Mouse (Mus musculus) forebrain, embryonic 11.5 days (tissue): ENCODE results near the gene Dph5. TPM values are rescaled to one million over a fixed set of nuclear protein-coding genes. Genes with fewer than 3 reads are reported as not detected.

Source experiments
- ATAC-seq: fragments of 200-750 bp; cut with Nextera tagmentation; replicated peaks from 2 replicates; pipeline ENCODE4 v1.8.0; 2017; ENCODE audit warnings: moderate TSS enrichment; ENCODE audit not compliant: low FRiP score
- DNase-seq: peaks from one replicate; pipeline ENCODE4 v3.0.0-alpha.2; 2017; ENCODE audit warnings: low spot score
- H3K27ac ChIP-seq: fragments of 300-500 bp; sonication (generic); 2 replicates; pipeline ENCODE4 v1.5.1; 2014; ENCODE audit warnings: low read depth, low read length
- H3K27me3 ChIP-seq: fragments of 300-500 bp; sonication (generic); 2 replicates; pipeline ENCODE4 v1.6.1; 2014; ENCODE audit warnings: mild to moderate bottlenecking, low read length, mixed read lengths; ENCODE audit not compliant: control insufficient read depth, insufficient read depth
- H3K36me3 ChIP-seq: fragments of 300-500 bp; sonication (generic); 2 replicates; pipeline ENCODE4 v1.6.1; 2014; ENCODE audit warnings: mild to moderate bottlenecking, low read length, moderate library complexity, mixed read lengths; ENCODE audit not compliant: control insufficient read depth, insufficient read depth
- H3K4me1 ChIP-seq: fragments of 300-500 bp; sonication (generic); replicated peaks from 2 replicates; pipeline ENCODE4 v1.6.1; 2014; ENCODE audit warnings: low read length, mixed read lengths; ENCODE audit not compliant: control insufficient read depth, insufficient read depth
- H3K4me2 ChIP-seq: fragments of 300-500 bp; sonication (generic); 2 replicates; pipeline ENCODE4 v1.6.1; 2014; ENCODE audit warnings: low read depth, mild to moderate bottlenecking, low read length, moderate library complexity, mixed read lengths; ENCODE audit not compliant: severe bottlenecking
- H3K4me3 ChIP-seq: fragments of 300-500 bp; sonication (generic); 2 replicates; pipeline ENCODE4 v1.5.1; 2014; ENCODE audit warnings: low read depth, low read length
- H3K9ac ChIP-seq: fragments of 300-500 bp; sonication (generic); 2 replicates; pipeline ENCODE4 v1.6.1; 2014; ENCODE audit warnings: low read length
- H3K9me3 ChIP-seq: fragments of 300-500 bp; sonication (generic); 2 replicates; pipeline ENCODE4 v1.6.1; 2016; ENCODE audit warnings: low read length, mixed read lengths; ENCODE audit not compliant: control insufficient read depth
- WGBS: fragments of 180-500 bp; shearing (Covaris S2); extraction: QIAGEN DNeasy Blood & Tissue Kit; methylation state at CpG from one replicate; pipeline ENCODE4 v1.1.7; 2014; 5-methylcytosine and 5-hydroxymethylcytosine counted together
- polyA plus RNA-seq: library from polyadenylated mRNA; unstranded; fragments of >200 nt; fragmentation: Nextera tagmentation; extraction: Ambion mirVana; gene quantifications from 2 replicates; pipeline ENCODE4 v1.2.1, GENCODE M21; 2014

Dph5 gene
- polyA plus RNA-seq, 1 experiment from 2014 or later, result 30.8 TPM

- no peaks in the 10 kb centered on the region; the same call in 1 of the 2 replicates for H3K36me3 ChIP-seq
- ATAC-seq (no peak), DNase-seq (no peak)
- 93% methylated on average over 10 of the region's 10 CpGs for WGBS
- no peak overlapping the region for H3K27ac ChIP-seq
- no peaks in the 10 kb centered on the region for H3K4me1 ChIP-seq
- no peak overlapping the region for H3K4me3 ChIP-seq
- no peaks in the 10 kb centered on the region for H3K27me3 ChIP-seq
- H3K4me2 ChIP-seq, result no peak overlapping the region
- no peak overlapping the region for H3K9ac ChIP-seq
- no peaks in the 10 kb centered on the region for H3K9me3 ChIP-seq
These were observed 50.2 kb downstream of the Dph5 start for GRCm38 (mm10) chr3:115937807-115938206.

- no peaks in the 10 kb centered on the region for H3K9me3 ChIP-seq
- no peak overlapping the region for H3K4me3 ChIP-seq
- H3K4me1 ChIP-seq, result no peaks in the 10 kb centered on the region
- no peak overlapping the region for H3K9ac ChIP-seq
- H3K4me2 ChIP-seq, result no peak overlapping the region
- WGBS, result 95% methylated on average over 4 of the region's 4 CpGs
- peaks cover 4% of the 10 kb centered on the region for H3K36me3 ChIP-seq
- DNase-seq, result no peak
- H3K27ac ChIP-seq, result no peak overlapping the region
- no peaks in the 10 kb centered on the region for H3K27me3 ChIP-seq
- ATAC-seq, result no peak
These were observed 52.9 kb downstream of the Dph5 start for GRCm38 (mm10) chr3:115940510-115940909.

GRCm38 (mm10) chr3:115941464-115941863 lies 53.8 kb downstream of the Dph5 start:
- H3K27me3 ChIP-seq, result no peaks in the 10 kb centered on the region
- no peaks in the 10 kb centered on the region for H3K9me3 ChIP-seq
- H3K4me3 ChIP-seq, result no peak overlapping the region
- DNase-seq (no peak), ATAC-seq (no peak)
- no peak overlapping the region for H3K27ac ChIP-seq
- H3K9ac ChIP-seq, result no peak overlapping the region
- WGBS, result 95% methylated on average over 8 of the region's 8 CpGs
- no peaks in the 10 kb centered on the region for H3K4me1 ChIP-seq
- H3K36me3 ChIP-seq, result peaks cover 4% of the 10 kb centered on the region
- no peak overlapping the region for H3K4me2 ChIP-seq

GRCm38 (mm10) chr3:115944376-115944775 lies 56.7 kb downstream of the Dph5 start:
- ATAC-seq (no peak), DNase-seq (no peak)
- Histone ChIP-seq H3K4me3 (no peak overlapping the region), H3K4me2 (no peak overlapping the region), H3K36me3 (peaks cover 4% of the 10 kb centered on the region), H3K9ac (no peak overlapping the region), H3K27ac (no peak overlapping the region), H3K4me1 (no peaks in the 10 kb centered on the region), H3K27me3 (no peaks in the 10 kb centered on the region), H3K9me3 (no peaks in the 10 kb centered on the region)
- WGBS, result 76% methylated on average over 6 of the region's 6 CpGs

- DNase-seq (no peak), ATAC-seq (no peak)
- Histone ChIP-seq H3K27me3 (no peaks in the 10 kb centered on the region), H3K4me1 (no peaks in the 10 kb centered on the region), H3K4me3 (no peak overlapping the region), H3K9me3 (no peaks in the 10 kb centered on the region), H3K4me2 (no peak overlapping the region), H3K27ac (no peak overlapping the region), H3K9ac (no peak overlapping the region), H3K36me3 (peaks cover 4% of the 10 kb centered on the region)
- 95% methylated on average over 8 of the region's 8 CpGs for WGBS
These were observed 58.6 kb downstream of the Dph5 start for GRCm38 (mm10) chr3:115946272-115946671.

GRCm38 (mm10) chr3:115949220-115949920 lies 61.7 kb downstream of the Dph5 start:
- no peak for DNase-seq
- Histone ChIP-seq H3K4me2 (no peak overlapping the region), H3K4me3 (no peak overlapping the region), H3K9me3 (no peaks in the 10 kb centered on the region), H3K27me3 (no peaks in the 10 kb centered on the region), H3K36me3 (no peaks in the 10 kb centered on the region), H3K27ac (no peak overlapping the region), H3K9ac (no peak overlapping the region), H3K4me1 (no peaks in the 10 kb centered on the region)
- WGBS, result 84% methylated on average over 3 of the region's 3 CpGs
- 0 out of 2 replicates have a peak, but pooled peaks have one; percentile 22 for ATAC-seq

- no peak overlapping the region for H3K9ac ChIP-seq
- no peak overlapping the region for H3K4me3 ChIP-seq
- no peak overlapping the region for H3K27ac ChIP-seq
- H3K27me3 ChIP-seq, result no peaks in the 10 kb centered on the region
- H3K9me3 ChIP-seq, result no peaks in the 10 kb centered on the region
- H3K4me2 ChIP-seq, result no peak overlapping the region
- ATAC-seq (no peak), DNase-seq (no peak)
- H3K4me1 ChIP-seq, result no peaks in the 10 kb centered on the region
- WGBS, result 90% methylated on average over 6 of the region's 6 CpGs
- no peaks in the 10 kb centered on the region for H3K36me3 ChIP-seq
These were observed 62.6 kb downstream of the Dph5 start for GRCm38 (mm10) chr3:115949921-115950877.

GRCm38 (mm10) chr3:115951221-115951620 lies 63.6 kb downstream of the Dph5 start:
- no peak overlapping the region for H3K9ac ChIP-seq
- H3K36me3 ChIP-seq, result no peaks in the 10 kb centered on the region
- WGBS, result 38% methylated on average over 3 of the region's 3 CpGs
- H3K9me3 ChIP-seq, result no peaks in the 10 kb centered on the region
- H3K4me1 ChIP-seq, result no peaks in the 10 kb centered on the region
- no peak overlapping the region for H3K27ac ChIP-seq
- no peak overlapping the region for H3K4me3 ChIP-seq
- H3K4me2 ChIP-seq, result no peak overlapping the region
- no peaks in the 10 kb centered on the region for H3K27me3 ChIP-seq
- DNase-seq, result no peak
- no peak for ATAC-seq
